In the genomic region with DNA sequence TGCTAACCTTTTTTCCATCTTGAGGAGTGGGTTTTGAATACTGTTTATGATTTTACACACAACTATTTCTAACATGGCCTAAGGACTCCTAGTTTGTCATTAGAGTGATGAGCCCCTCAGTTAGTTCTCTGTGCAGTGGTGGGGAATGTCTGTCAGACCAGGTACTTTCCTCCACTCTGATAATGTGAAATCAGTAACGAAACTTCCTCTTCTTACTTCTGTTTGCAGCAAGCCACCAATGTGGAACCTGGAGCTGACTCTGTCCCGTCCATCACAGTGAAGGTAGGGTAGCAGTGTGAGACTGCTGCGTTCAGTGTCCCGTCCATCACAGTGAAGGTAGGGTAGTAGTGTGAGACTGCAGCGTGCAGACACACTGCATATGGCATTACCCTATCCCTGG, we compare ENCODE assay signal across 28 mouse cellular contexts.
DNase-seq lines count a peak whose midpoint lies in the region; ATAC-seq and TF ChIP-seq lines count a peak whose summit lies in the region.
"Had no signal": no experiment of that assay in that cellular context is flagged by ENCODE, and none has a peak within 500 bp of the region (broad histone marks: within the 10 kb centered on the region; RNA-seq: fewer than 3 reads in every experiment).

No protein-coding gene starts in this region.

- peak; percentile 49 for ATAC-seq in megakaryocyte, adult 5-6 weeks (ENCODE audit: poor library complexity, severe bottlenecking)
- ATAC-seq in neutrophil, adult 5-6 weeks (ENCODE audit: extremely low read depth, insufficient number of reproducible peaks, low FRiP score, poor library complexity, severe bottlenecking): peak; percentile 83
- no peak for ATAC-seq in midbrain, embryonic 16.5 days
- ATAC-seq: CD4-positive, CD25-positive, alpha-beta regulatory T cell, adult 4 months; forebrain, embryonic 14.5 days; forebrain, postnatal 0 days; hindbrain, postnatal 0 days; inflammation-experienced regulatory T-cells, adult 6 months; Patski had no signal

- 31% methylated on average over 5 of the region's 5 CpGs for WGBS in spleen, adult 2 months
- 94% methylated on average over 5 of the region's 5 CpGs for WGBS in midbrain, embryonic 16.5 days

- intact Hi-C loops in left cerebral cortex, postnatal 25 days (cut with DNase I): no loop called here

- peaks cover 16% of the 10 kb centered on the region for H3K4me1 ChIP-seq in spleen, adult 2 months (ENCODE audit: control insufficient read depth, insufficient read depth, insufficient read length)
- H3K4me1 ChIP-seq in CH12.LX (ENCODE audit: control insufficient read depth in 1 of 2, insufficient read depth in 2 of 2): peaks cover 12 to 41% of the 10 kb centered on the region in 2 experiments
- H3K4me1 ChIP-seq in midbrain, embryonic 16.5 days (ENCODE audit: control insufficient read depth, insufficient read depth, low read length): no peaks in the 10 kb centered on the region
- H3K4me1 ChIP-seq: embryonic facial prominence, embryonic 15.5 days had no signal

- no peaks in the 10 kb centered on the region for H3K27me3 ChIP-seq in spleen, adult 2 months (ENCODE audit: control insufficient read depth, insufficient read depth, low read length)
- no peaks in the 10 kb centered on the region for H3K27me3 ChIP-seq in CH12.LX (replicated peaks)
- H3K27me3 ChIP-seq in midbrain, embryonic 16.5 days (ENCODE audit: control insufficient read depth, insufficient read depth, low read depth, low read length): no peaks in the 10 kb centered on the region
- H3K27me3 ChIP-seq: embryonic facial prominence, embryonic 12.5 days; embryonic facial prominence, embryonic 15.5 days; heart, embryonic 13.5 days; Patski had no signal

- TF ChIP-seq RAD21 in CH12.LX (IDR thresholded peaks at IDR 0.05; ENCODE audit: low read depth, low read length): no peak

- no peaks in the 10 kb centered on the region for H3K9me3 ChIP-seq in CH12.LX (replicated peaks; ENCODE audit: low read length)
- no peaks in the 10 kb centered on the region for H3K9me3 ChIP-seq in midbrain, embryonic 16.5 days (replicated peaks; ENCODE audit: control insufficient read depth, low read length, poor library complexity, severe bottlenecking)
- H3K9me3 ChIP-seq: embryonic facial prominence, embryonic 12.5 days; embryonic facial prominence, embryonic 15.5 days; heart, embryonic 10.5 days; heart, embryonic 13.5 days had no signal

- H3K4me2 ChIP-seq in CH12.LX (ENCODE audit: insufficient read depth, low read depth, poor library complexity, severe bottlenecking): no peak overlapping the region
- no peak overlapping the region for H3K4me2 ChIP-seq in midbrain, embryonic 16.5 days (ENCODE audit: low read length)
- H3K4me2 ChIP-seq: embryonic facial prominence, embryonic 12.5 days; embryonic facial prominence, embryonic 15.5 days; heart, embryonic 13.5 days; hindbrain, embryonic 14.5 days had no signal

- peak overlapping the region; percentile 52 for H3K27ac ChIP-seq in spleen, adult 2 months (ENCODE audit: insufficient read depth, low read length)
- 0 out of 2 replicates have a peak overlapping the region, but pooled peaks have one; percentile 13 for H3K27ac ChIP-seq in CH12.LX (ENCODE audit: insufficient read depth, low read depth)
- no peak overlapping the region for H3K27ac ChIP-seq in midbrain, embryonic 16.5 days (ENCODE audit: low read length)
- H3K27ac ChIP-seq: embryonic facial prominence, embryonic 12.5 days; embryonic facial prominence, embryonic 15.5 days; gastrocnemius, adult 2 months; heart, embryonic 10.5 days; heart, embryonic 13.5 days; hindbrain, embryonic 14.5 days; hindbrain, postnatal 0 days had no signal

- no peaks in the 10 kb centered on the region for H3K79me2 ChIP-seq in CH12.LX (replicated peaks; ENCODE audit: control insufficient read depth, extremely low read depth, insufficient read depth, poor library complexity, severe bottlenecking)

- dilution Hi-C loops in CH12.LX (cut with MboI; ENCODE audit: extremely low pct_ligation_motif_present, extremely low pct_unique_long_range_greater_than_20kb, low sequenced_read_pairs): no loop called here

- H3K4me3 ChIP-seq in spleen, adult 2 months (ENCODE audit: extremely low read depth, insufficient read depth, insufficient read length): no peak overlapping the region
- peak overlapping the region in 1 of 3 experiments; percentile 52 for H3K4me3 ChIP-seq in CH12.LX (replicated peaks in 1 of 3; ENCODE audit: low read depth in 2 of 3, low read length in 2 of 3, poor library complexity in 1 of 3)
- H3K4me3 ChIP-seq in midbrain, embryonic 16.5 days (ENCODE audit: low read depth, low read length): no peak overlapping the region
- H3K4me3 ChIP-seq: embryonic facial prominence, embryonic 12.5 days; embryonic facial prominence, embryonic 15.5 days; gastrocnemius, adult 2 months; heart, embryonic 10.5 days; heart, embryonic 13.5 days had no signal

- TF ChIP-seq EP300 in CH12.LX (IDR thresholded peaks at IDR 0.05; ENCODE audit: low read length): peak; percentile 58

- no peak overlapping the region for H3K9ac ChIP-seq in CH12.LX (ENCODE audit: insufficient read depth, low read depth)
- no peak overlapping the region for H3K9ac ChIP-seq in midbrain, embryonic 16.5 days (ENCODE audit: low read depth, low read length)
- H3K9ac ChIP-seq: embryonic facial prominence, embryonic 12.5 days; embryonic facial prominence, embryonic 15.5 days; forebrain, postnatal 0 days; heart, embryonic 13.5 days; hindbrain, embryonic 14.5 days had no signal

- in situ Hi-C loops in CH12.LX (cut with MboI; ENCODE audit: low pct_ligation_motif_present, low pct_unique_long_range_greater_than_20kb, low sequenced_read_pairs): no loop called here

- TF ChIP-seq POLR2A in spleen, adult 2 months (IDR thresholded peaks at IDR 0.05; ENCODE audit: low read depth, low read length): no peak
- TF ChIP-seq POLR2A in CH12.LX (IDR thresholded peaks at IDR 0.05; ENCODE audit: low read depth, low read length): no peak

- no peak for TF ChIP-seq CTCF in spleen, adult 2 months (IDR thresholded peaks at IDR 0.05; ENCODE audit: extremely low read depth, insufficient read depth, insufficient read length, insufficient replicate concordance)
- TF ChIP-seq CTCF in CH12.LX (conservative IDR thresholded peaks at IDR 0.05 in 1 of 2, IDR thresholded peaks at IDR 0.05 in 1 of 2; ENCODE audit: low read depth in 2 of 2, low read length in 2 of 2): no peak

- DNase-seq in spleen, adult 2 months (ENCODE audit: low read depth in 1 of 2, low spot score in 2 of 2): peak in 1 of 2 experiments; percentile 26
- no peak for DNase-seq in spleen, postnatal 4 days (ENCODE audit: low spot score in 2 of 2)
- DNase-seq in CH12.LX (ENCODE audit: extremely low read depth): peak; percentile 55
- no peak for DNase-seq in heart, adult 9 months (ENCODE audit: low spot score in 2 of 2)
- no peak for DNase-seq in left cerebral cortex, postnatal 25 days (ENCODE audit: low spot score in 2 of 2)
- DNase-seq: adrenal gland, postnatal 10 days; adrenal gland, postnatal 36 days; cerebellum, adult 18-20 months; cerebellum, adult 9-11 months; forebrain, postnatal 0 days; gastrocnemius, adult 2 months; gastrocnemius, postnatal 14 days; heart, adult 18-20 months; heart, postnatal 14 days; heart, postnatal 4 days had no signal

- no peaks in the 10 kb centered on the region for H3K36me3 ChIP-seq in spleen, adult 2 months (ENCODE audit: control insufficient read depth, insufficient read depth, low read length)
- no peaks in the 10 kb centered on the region for H3K36me3 ChIP-seq in CH12.LX (replicated peaks in 1 of 2; ENCODE audit: control insufficient read depth in 1 of 2, insufficient read depth in 1 of 2, low read length in 1 of 2)
- no peaks in the 10 kb centered on the region for H3K36me3 ChIP-seq in midbrain, embryonic 16.5 days (ENCODE audit: control insufficient read depth, insufficient read depth, low read length)
- H3K36me3 ChIP-seq: embryonic facial prominence, embryonic 12.5 days; embryonic facial prominence, embryonic 15.5 days; heart, embryonic 10.5 days; heart, embryonic 13.5 days had no signal

TF ChIP-seq in CH12.LX, 34 proteins besides CTCF, POLR2A, EP300 and RAD21:
- TF ChIP-seq ETS1 (conservative IDR thresholded peaks at IDR 0.05; ENCODE audit: low read depth, low read length) (no peak), IRF4 (IDR thresholded peaks at IDR 0.05; ENCODE audit: low read depth, low read length) (peak; percentile 58), JUND (conservative IDR thresholded peaks at IDR 0.05; ENCODE audit: low read depth, low read length) (0 out of 2 replicates have a peak, but pooled peaks have one; percentile 11)
